Mouse (Mus musculus): Measurements from ENCODE around the gene Vti1a. TPM values are rescaled to one million over a fixed set of nuclear protein-coding genes. Genes with fewer than 3 reads are reported as not detected.

The Vti1a gene
- polyA plus RNA-seq, 1 experiment, result 35.0 TPM

- Histone ChIP-seq H3K4me1 (ENCODE audit: control insufficient read depth, insufficient read depth, low read length) (no peaks in the 10 kb centered on the region), H3K27ac (ENCODE audit: insufficient read depth, low read length) (no peak overlapping the region), H3K27me3 (ENCODE audit: control insufficient read depth, insufficient read depth, low read length) (no peaks in the 10 kb centered on the region), H3K4me3 (replicated peaks; ENCODE audit: insufficient read depth, low read depth, low read length) (no peak overlapping the region)
- 95% methylated on average over 3 of the region's 3 CpGs for WGBS
- no peak for DNase-seq
- TF ChIP-seq CTCF (IDR thresholded peaks at IDR 0.05; ENCODE audit: borderline replicate concordance, insufficient read depth, low read depth, low read length) (no peak), POLR2A (IDR thresholded peaks at IDR 0.05; ENCODE audit: borderline replicate concordance, insufficient read depth, low read length) (no peak)
These were observed 213.9 kb downstream of the Vti1a start for GRCm38 (mm10) chr19:55530041-55530440.

DNA sequence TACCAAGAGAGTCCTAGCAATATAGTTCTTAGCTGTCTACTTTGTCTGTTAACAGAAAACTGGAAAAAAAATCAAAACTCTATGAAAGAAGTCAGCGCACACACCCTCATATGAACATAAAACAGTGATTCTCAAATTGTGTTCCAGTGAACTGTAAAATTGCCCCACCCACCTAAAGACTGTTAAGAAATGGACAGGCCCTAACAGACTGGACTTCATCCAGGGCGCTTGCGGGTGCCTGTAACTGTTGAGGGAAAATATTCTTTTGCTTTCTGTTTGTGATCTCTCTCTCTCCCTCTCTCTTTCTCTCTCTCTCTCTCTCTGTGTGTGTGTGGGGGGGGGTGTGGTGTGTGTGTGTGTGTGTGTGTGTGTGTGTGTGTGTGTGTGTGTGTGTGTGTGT lies 216.6 kb downstream of the Vti1a start:
- WGBS, result 91% methylated on average over 3 of the region's 3 CpGs

GRCm38 (mm10) chr19:55536273-55536937 lies 220.3 kb downstream of the Vti1a start:
- TF ChIP-seq CTCF (IDR thresholded peaks at IDR 0.05; ENCODE audit: borderline replicate concordance, insufficient read depth, low read depth, low read length) (no peak), POLR2A (IDR thresholded peaks at IDR 0.05; ENCODE audit: borderline replicate concordance, insufficient read depth, low read length) (no peak)
- no peak for DNase-seq
- Histone ChIP-seq H3K4me3 (replicated peaks; ENCODE audit: insufficient read depth, low read depth, low read length) (no peak overlapping the region), H3K4me1 (ENCODE audit: control insufficient read depth, insufficient read depth, low read length) (no peaks in the 10 kb centered on the region), H3K27ac (ENCODE audit: insufficient read depth, low read length) (no peak overlapping the region), H3K27me3 (ENCODE audit: control insufficient read depth, insufficient read depth, low read length) (no peaks in the 10 kb centered on the region)
- 81% methylated on average over 7 of the region's 7 CpGs for WGBS

More for the DNA sequence above, 216.6 kb downstream of the Vti1a start:
- Histone ChIP-seq H3K27me3 (ENCODE audit: control insufficient read depth, insufficient read depth, low read length) (no peaks in the 10 kb centered on the region), H3K27ac (ENCODE audit: insufficient read depth, low read length) (no peak overlapping the region), H3K4me1 (ENCODE audit: control insufficient read depth, insufficient read depth, low read length) (no peaks in the 10 kb centered on the region), H3K4me3 (replicated peaks; ENCODE audit: insufficient read depth, low read depth, low read length) (no peak overlapping the region)
- no peak for DNase-seq
- no peak for TF ChIP-seq CTCF (IDR thresholded peaks at IDR 0.05; ENCODE audit: borderline replicate concordance, insufficient read depth, low read depth, low read length)
- no peak for TF ChIP-seq POLR2A (IDR thresholded peaks at IDR 0.05; ENCODE audit: borderline replicate concordance, insufficient read depth, low read length)

- TF ChIP-seq CTCF (IDR thresholded peaks at IDR 0.05; ENCODE audit: borderline replicate concordance, insufficient read depth, low read depth, low read length) (peak; percentile 43), POLR2A (IDR thresholded peaks at IDR 0.05; ENCODE audit: borderline replicate concordance, insufficient read depth, low read length) (no peak)
- 41% methylated on average over 6 of the region's 6 CpGs for WGBS
- H3K4me3 ChIP-seq (replicated peaks; ENCODE audit: insufficient read depth, low read depth, low read length), result no peak overlapping the region
- no peak for DNase-seq
- no peaks in the 10 kb centered on the region for H3K27me3 ChIP-seq (ENCODE audit: control insufficient read depth, insufficient read depth, low read length)
- no peak overlapping the region for H3K27ac ChIP-seq (ENCODE audit: insufficient read depth, low read length)
- no peaks in the 10 kb centered on the region; the same call in 1 of the 2 replicates for H3K4me1 ChIP-seq (ENCODE audit: control insufficient read depth, insufficient read depth, low read length)
These were observed 221.6 kb downstream of the Vti1a start for GRCm38 (mm10) chr19:55537691-55538090.

GRCm38 (mm10) chr19:55541641-55542040 lies 225.5 kb downstream of the Vti1a start:
- Histone ChIP-seq H3K27ac (ENCODE audit: insufficient read depth, low read length) (no peak overlapping the region), H3K27me3 (ENCODE audit: control insufficient read depth, insufficient read depth, low read length) (no peaks in the 10 kb centered on the region), H3K4me1 (ENCODE audit: control insufficient read depth, insufficient read depth, low read length) (no peaks in the 10 kb centered on the region; the same call in 1 of the 2 replicates), H3K4me3 (replicated peaks; ENCODE audit: insufficient read depth, low read depth, low read length) (no peak overlapping the region)
- 65% methylated on average over 5 of the region's 5 CpGs for WGBS
- DNase-seq, result no peak
- TF ChIP-seq CTCF (IDR thresholded peaks at IDR 0.05; ENCODE audit: borderline replicate concordance, insufficient read depth, low read depth, low read length) (no peak), POLR2A (IDR thresholded peaks at IDR 0.05; ENCODE audit: borderline replicate concordance, insufficient read depth, low read length) (no peak)

DNA sequence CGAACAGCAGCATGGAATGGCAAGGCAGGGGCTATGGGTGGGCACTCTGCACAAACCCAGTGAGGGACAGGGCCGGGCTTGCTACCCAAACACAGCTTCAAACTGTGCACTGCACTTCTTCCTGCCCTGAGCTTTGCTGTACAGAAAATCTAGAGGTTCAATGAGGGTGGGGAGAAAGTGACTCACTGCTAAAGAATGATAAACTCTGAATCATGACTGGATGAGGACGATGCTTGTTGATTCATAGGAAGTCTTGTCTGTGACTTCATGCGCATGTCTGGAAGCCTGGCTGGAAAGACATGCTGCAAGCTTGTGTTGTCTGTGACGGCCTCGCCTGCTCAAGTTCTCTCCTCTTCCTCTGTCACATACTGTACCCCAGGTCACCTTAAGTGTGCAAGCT lies 226.4 kb downstream of the Vti1a start:
- no peaks in the 10 kb centered on the region; the same call in 1 of the 2 replicates for H3K4me1 ChIP-seq (ENCODE audit: control insufficient read depth, insufficient read depth, low read length)
- no peak for DNase-seq
- TF ChIP-seq CTCF (IDR thresholded peaks at IDR 0.05; ENCODE audit: borderline replicate concordance, insufficient read depth, low read depth, low read length) (no peak), POLR2A (IDR thresholded peaks at IDR 0.05; ENCODE audit: borderline replicate concordance, insufficient read depth, low read length) (no peak)
- 86% methylated on average over 6 of the region's 6 CpGs for WGBS
- no peak overlapping the region for H3K4me3 ChIP-seq (replicated peaks; ENCODE audit: insufficient read depth, low read depth, low read length)
- H3K27me3 ChIP-seq (ENCODE audit: control insufficient read depth, insufficient read depth, low read length), result no peaks in the 10 kb centered on the region
- no peak overlapping the region for H3K27ac ChIP-seq (ENCODE audit: insufficient read depth, low read length)

DNA sequence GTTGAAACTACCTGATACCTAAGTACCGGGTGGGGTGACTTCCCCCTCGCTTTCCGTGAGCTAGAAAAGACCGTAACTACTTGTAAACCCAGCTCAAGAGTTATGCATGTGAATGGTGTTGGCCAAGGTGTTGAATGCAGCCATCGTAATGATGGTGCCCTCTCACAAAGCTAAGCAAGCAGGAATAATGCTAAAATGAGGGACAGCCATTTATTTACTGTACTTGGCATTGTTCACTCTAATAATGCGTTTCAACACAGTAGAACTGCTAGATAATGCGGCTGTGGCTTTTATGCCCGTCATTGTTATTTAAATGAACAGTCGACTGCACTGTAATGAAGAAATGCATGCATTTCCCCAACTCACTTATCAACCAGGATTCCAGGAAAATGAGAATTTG lies 227.1 kb downstream of the Vti1a start:
- TF ChIP-seq CTCF (IDR thresholded peaks at IDR 0.05; ENCODE audit: borderline replicate concordance, insufficient read depth, low read depth, low read length), result no peak
- TF ChIP-seq POLR2A (IDR thresholded peaks at IDR 0.05; ENCODE audit: borderline replicate concordance, insufficient read depth, low read length), result no peak
- Histone ChIP-seq H3K27ac (ENCODE audit: insufficient read depth, low read length) (no peak overlapping the region), H3K4me3 (replicated peaks; ENCODE audit: insufficient read depth, low read depth, low read length) (no peak overlapping the region), H3K27me3 (ENCODE audit: control insufficient read depth, insufficient read depth, low read length) (no peaks in the 10 kb centered on the region), H3K4me1 (ENCODE audit: control insufficient read depth, insufficient read depth, low read length) (no peaks in the 10 kb centered on the region; the same call in 1 of the 2 replicates)
- 81% methylated on average over 9 of the region's 9 CpGs for WGBS
- no peak for DNase-seq

DNA sequence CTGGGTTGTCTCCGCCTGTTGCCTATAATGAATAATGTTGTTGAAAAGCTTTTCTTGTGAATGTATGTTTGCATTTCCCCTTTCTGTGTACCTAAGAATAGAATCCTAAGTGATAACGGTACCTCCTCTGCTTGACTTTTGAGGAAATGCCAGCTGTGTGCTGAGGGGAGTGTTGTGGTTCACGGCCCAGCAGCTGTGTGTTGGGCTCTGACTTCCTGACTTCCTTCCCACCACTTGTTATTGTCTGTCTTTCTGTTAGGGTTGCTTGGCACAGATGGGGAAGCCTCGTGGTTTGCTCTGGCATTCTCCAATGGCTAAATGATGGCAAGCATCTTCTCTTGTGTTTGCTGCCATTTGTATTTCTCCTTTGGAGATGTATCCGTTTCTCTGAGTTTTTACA lies 228.4 kb downstream of the Vti1a start:
- H3K4me1 ChIP-seq (ENCODE audit: control insufficient read depth, insufficient read depth, low read length), result no peaks in the 10 kb centered on the region; the same call in 1 of the 2 replicates
- H3K27me3 ChIP-seq (ENCODE audit: control insufficient read depth, insufficient read depth, low read length), result no peaks in the 10 kb centered on the region
- H3K27ac ChIP-seq (ENCODE audit: insufficient read depth, low read length), result no peak overlapping the region
- WGBS, result 76% methylated on average over 5 of the region's 5 CpGs
- TF ChIP-seq POLR2A (IDR thresholded peaks at IDR 0.05; ENCODE audit: borderline replicate concordance, insufficient read depth, low read length) (no peak), CTCF (IDR thresholded peaks at IDR 0.05; ENCODE audit: borderline replicate concordance, insufficient read depth, low read depth, low read length) (no peak)
- no peak for DNase-seq
- H3K4me3 ChIP-seq (replicated peaks; ENCODE audit: insufficient read depth, low read depth, low read length), result no peak overlapping the region
